Comparison of ENCODE assay signal across 9 mouse cellular contexts in the genomic region with DNA sequence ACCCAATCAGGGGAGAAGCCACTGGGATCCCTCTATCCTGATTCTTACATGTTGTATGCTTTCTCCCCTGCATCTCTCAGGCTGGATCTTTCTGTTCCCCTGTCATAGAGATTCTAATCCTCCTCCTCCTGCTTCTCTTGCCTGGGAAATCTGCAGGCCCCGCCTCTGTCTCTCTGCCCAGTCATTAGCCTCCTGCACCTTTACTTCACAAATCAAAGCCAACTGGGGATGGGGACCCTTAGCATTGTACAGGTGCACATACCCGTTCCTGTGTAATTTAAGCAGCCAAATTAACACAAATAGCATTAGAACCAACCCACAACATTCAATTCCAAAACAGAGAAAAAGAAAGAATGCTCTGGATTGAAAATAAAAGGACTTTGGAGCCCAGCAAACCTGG.
"Had no signal": no experiment of that assay in that cellular context is flagged by ENCODE, and none has a peak within 500 bp of the region (broad histone marks: within the 10 kb centered on the region; RNA-seq: fewer than 3 reads in every experiment).

No protein-coding gene starts in this region.

- DNase-seq: layer of hippocampus, postnatal 36 days; liver, embryonic 13.5 days; lung, adult 2 months; thymus, adult 2 months; thymus, postnatal 25 days had no signal

- H3K4me2 ChIP-seq: kidney, embryonic 15.5 days; liver, embryonic 13.5 days; midbrain, embryonic 11.5 days had no signal

- H3K4me1 ChIP-seq: liver, embryonic 13.5 days had no signal

- H3K9ac ChIP-seq: kidney, embryonic 15.5 days; liver, embryonic 13.5 days had no signal

- H3K9me3 ChIP-seq: kidney, embryonic 15.5 days; liver, embryonic 13.5 days had no signal

- H3K36me3 ChIP-seq: kidney, embryonic 15.5 days; liver, embryonic 13.5 days had no signal

- H3K27ac ChIP-seq: kidney, embryonic 15.5 days; left cerebral cortex, adult 2 months; liver, embryonic 13.5 days; stomach, postnatal 0 days had no signal

- H3K4me3 ChIP-seq: kidney, embryonic 15.5 days; left cerebral cortex, adult 2 months; liver, embryonic 13.5 days had no signal

- H3K27me3 ChIP-seq: kidney, embryonic 15.5 days; liver, embryonic 13.5 days had no signal
